Mouse (Mus musculus): ENCODE results near the gene Zfp872. TPM values are rescaled to one million over a fixed set of nuclear protein-coding genes. Genes with fewer than 3 reads are reported as not detected.

Gene Zfp872
- total and polyA plus RNA-seq, 3 experiments: not detected

- TF ChIP-seq MAFK (IDR thresholded peaks at IDR 0.05; ENCODE audit: borderline replicate concordance, low read depth, low read length) (no peak), KAT2A (conservative IDR thresholded peaks at IDR 0.05; ENCODE audit: low read depth, low read length) (no peak), MYB (IDR thresholded peaks at IDR 0.05; ENCODE audit: low read depth, low read length) (peak; percentile 50; the same call in 1 of the 2 replicates), BHLHE40 (IDR thresholded peaks at IDR 0.05; ENCODE audit: borderline replicate concordance, low read depth, low read length) (peak; percentile 69), ZKSCAN1 (IDR thresholded peaks at IDR 0.05; ENCODE audit: low read depth, low read length) (peak; percentile 49; the same call in 1 of the 2 replicates), MAZ (IDR thresholded peaks at IDR 0.05; ENCODE audit: low read depth, low read length) (peak; percentile 93), SMC3 (IDR thresholded peaks at IDR 0.05; ENCODE audit: low read depth, low read length) (peak; percentile 100), MEF2A (IDR thresholded peaks at IDR 0.05; ENCODE audit: extremely low read depth, insufficient replicate concordance, low read depth, low read length, poor library complexity, severe bottlenecking) (peak; percentile 64; the same call in 1 of the 2 replicates), HCFC1 (IDR thresholded peaks at IDR 0.05; ENCODE audit: low read depth, low read length) (peak; percentile 68)
Measured at GRCm38 (mm10) chr9:22143108-22144037, 44.5 kb upstream of the Zfp872 start (continued).

DNA sequence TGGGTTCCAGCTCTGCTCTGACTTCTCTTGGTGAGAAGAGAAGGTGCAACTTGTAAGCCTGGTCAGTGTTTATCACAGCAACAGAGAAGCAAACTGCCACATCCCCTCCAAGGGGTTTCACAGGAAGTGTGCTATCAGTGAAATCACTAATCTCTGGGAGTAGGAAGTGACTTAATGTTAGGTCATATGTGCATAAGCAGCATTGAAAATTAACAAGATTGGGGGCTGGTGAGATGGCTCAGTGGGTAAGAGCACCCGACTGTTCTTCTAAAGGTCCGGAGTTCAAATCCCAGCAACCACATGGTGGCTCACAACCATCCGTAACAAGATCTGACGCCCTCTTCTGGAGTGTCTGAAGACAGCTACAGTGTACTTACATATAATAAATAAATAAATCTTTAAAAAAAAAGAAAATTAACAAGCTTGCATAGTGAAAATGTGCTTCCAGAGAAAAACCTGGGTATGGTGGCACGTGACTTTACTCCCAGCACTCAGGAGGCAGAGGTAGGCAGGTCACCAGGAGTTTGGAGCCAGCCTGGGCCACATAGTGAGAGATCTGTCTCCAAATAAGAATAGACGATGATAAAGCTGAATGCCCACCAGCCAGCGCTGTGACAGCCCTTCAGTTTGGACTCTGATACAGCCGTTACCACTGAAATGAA lies 43.5 kb upstream of the Zfp872 start:
- Histone ChIP-seq H3K9me3 (replicated peaks; ENCODE audit: insufficient read depth, low read length) (no peaks in the 10 kb centered on the region), H3K27me3 (ENCODE audit: control insufficient read depth in 1 of 2, insufficient read depth in 2 of 2, low read length in 2 of 2) (no peaks in the 10 kb centered on the region), H3K27ac (ENCODE audit: control insufficient read depth, low read depth, low read length) (peak overlapping the region; percentile 42), H3K4me1 (ENCODE audit: control insufficient read depth in 1 of 2, insufficient read depth in 2 of 2, low read length in 2 of 2) (peaks cover 13 to 20% of the 10 kb centered on the region in 2 experiments), H3K9ac (ENCODE audit: control insufficient read depth, low read depth, low read length, poor library complexity, severe bottlenecking) (0 out of 2 replicates have a peak overlapping the region, but pooled peaks have one; percentile 5), H3K36me3 (ENCODE audit: control insufficient read depth in 1 of 2, insufficient read depth in 2 of 2, low read length in 2 of 2) (peaks cover 0 to 19% of the 10 kb centered on the region in 2 experiments; a peak in 2 of 4 replicates), H3K79me2 (ENCODE audit: control insufficient read depth, insufficient read depth, low read length, poor library complexity) (no peaks in the 10 kb centered on the region), H3K4me3 (ENCODE audit: control insufficient read depth in 1 of 2, insufficient read depth in 1 of 2, low read depth in 2 of 2, low read length in 2 of 2) (no peak overlapping the region)
- DNase-seq (ENCODE audit: low read depth, low spot score): peak; percentile 87
- TF ChIP-seq NRF1 (IDR thresholded peaks at IDR 0.05; ENCODE audit: insufficient read depth, low read depth, low read length, poor library complexity, severe bottlenecking) (no peak), POLR2A (IDR thresholded peaks at IDR 0.05; ENCODE audit: control insufficient read depth in 1 of 2, insufficient read depth in 1 of 2, low read depth in 1 of 2, low read length in 2 of 2, poor library complexity in 1 of 2) (no peak), ZC3H11A (IDR thresholded peaks at IDR 0.05; ENCODE audit: low read depth, low read length) (peak; percentile 17; the same call in 1 of the 2 replicates), USF2 (IDR thresholded peaks at IDR 0.05; ENCODE audit: borderline replicate concordance in 1 of 2, insufficient read depth in 1 of 2, low read depth in 1 of 2, low read length in 2 of 2) (0 out of 4 replicates have a peak, but pooled peaks of 1 of the 2 experiments have one; percentile 9), GABPA (IDR thresholded peaks at IDR 0.05; ENCODE audit: low read depth, low read length) (no peak), MXI1 (IDR thresholded peaks at IDR 0.05; ENCODE audit: low read depth, low read length) (peak; percentile 53; the same call in 1 of the 2 replicates), GATA1 (IDR thresholded peaks at IDR 0.05; ENCODE audit: low read depth, low read length) (peak; percentile 91), MAFK (IDR thresholded peaks at IDR 0.05; ENCODE audit: borderline replicate concordance, low read depth, low read length) (peak; percentile 61), EP300 (IDR thresholded peaks at IDR 0.05; ENCODE audit: low read depth in 1 of 2, low read length in 2 of 2) (peak; percentile 87 to 89), RAD21 (IDR thresholded peaks at IDR 0.05; ENCODE audit: low read depth, low read length) (no peak), TCF12 (IDR thresholded peaks at IDR 0.05; ENCODE audit: low read depth, low read length) (peak; percentile 56; the same call in 1 of the 2 replicates), USF1 (IDR thresholded peaks at IDR 0.05; ENCODE audit: low read depth, low read length) (peak; percentile 86), BHLHE40 (IDR thresholded peaks at IDR 0.05; ENCODE audit: borderline replicate concordance, low read depth, low read length) (peak; percentile 55), TBP (IDR thresholded peaks at IDR 0.05; ENCODE audit: low read depth, low read length) (peak; percentile 98), TAL1 (IDR thresholded peaks at IDR 0.05; ENCODE audit: low read length) (no peak), ETS1 (IDR thresholded peaks at IDR 0.05; ENCODE audit: low read depth, low read length) (peak; percentile 94), MYC (IDR thresholded peaks at IDR 0.05; ENCODE audit: low read depth, low read length) (peak; percentile 89), POLR2AphosphoS5 (IDR thresholded peaks at IDR 0.05; ENCODE audit: borderline replicate concordance, low read depth, low read length) (no peak), HCFC1 (IDR thresholded peaks at IDR 0.05; ENCODE audit: low read depth, low read length) (peak; percentile 50; the same call in 1 of the 2 replicates), NELFE (IDR thresholded peaks at IDR 0.05; ENCODE audit: low read depth, low read length) (no peak), ELF1 (IDR thresholded peaks at IDR 0.05; ENCODE audit: low read depth, low read length) (peak; percentile 78), CHD1 (IDR thresholded peaks at IDR 0.05; ENCODE audit: low read depth, low read length) (no peak), MYB (IDR thresholded peaks at IDR 0.05; ENCODE audit: low read depth, low read length) (peak; percentile 68), KAT2A (conservative IDR thresholded peaks at IDR 0.05; ENCODE audit: low read depth, low read length) (no peak), SIN3A (IDR thresholded peaks at IDR 0.05; ENCODE audit: low read length) (peak; percentile 80)
